Mouse (Mus musculus) adrenal gland, postnatal 14 days (tissue): ENCODE measurements around the gene Calcoco1. TPM values are rescaled to one million over a fixed set of nuclear protein-coding genes. Genes with fewer than 3 reads are reported as not detected.
A peak's percentile ranks its signal among the peaks of the same experiment; 100 is the strongest.

Experiments
- DNase-seq: peaks from one replicate; pipeline ENCODE4 v3.0.0; 2021; ENCODE audit warnings: mixed read lengths
- long read RNA-seq, 2 experiments: library from polyadenylated mRNA; stranded (forward); transcript quantifications; one replicate each; pipeline ENCODE4 v2.0.0; 2021
- total RNA-seq: library from RNA; stranded (reverse); gene quantifications from 2 replicates; pipeline ENCODE4 v1.2.3, GENCODE M21; 2021

The Calcoco1 gene
- 85.8 and 96.7 TPM in 2 replicates for total RNA-seq
- long read RNA-seq, experiment 1, transcript Calcoco1-204 (14 exons, 2,968 nt) = minor isoform, 7 of 89 reads
- long read RNA-seq, experiment 1, transcript Calcoco1-201 (15 exons, 2,824 nt) = major isoform, 57 of 89 reads
- long read RNA-seq, experiment 1, partial matches to known transcripts = 15 of 89 reads
- long read RNA-seq, experiment 1, other reads (novel, unspliced or antisense) = 10 of 89 reads
- long read RNA-seq, experiment 2, transcript Calcoco1-201 (15 exons, 2,824 nt) = major isoform, 17 of 27 reads
- long read RNA-seq, experiment 2, partial matches to known transcripts = 3 of 27 reads
- long read RNA-seq, experiment 2, other reads (novel, unspliced or antisense) = 4 of 27 reads

- peak; percentile 98 for DNase-seq
Observed at GRCm38 (mm10) chr15:102721980-102722475, at the start of gene Calcoco1. TSS of gene Calcoco1 (minus strand) at chr15:102722178.

- no peak for DNase-seq
Observed at GRCm38 (mm10) chr15:102770866-102771265, 48.9 kb upstream of the Calcoco1 start.

- no peak for DNase-seq
Observed at GRCm38 (mm10) chr15:102765207-102765606, 43.2 kb upstream of the Calcoco1 start.

- peak; percentile 83 for DNase-seq
Observed at GRCm38 (mm10) chr15:102761745-102762378, 39.9 kb upstream of the Calcoco1 start.

GRCm38 (mm10) chr15:102757686-102758085 is 35.7 kb upstream of the Calcoco1 start:
- DNase-seq = no peak

GRCm38 (mm10) chr15:102755053-102755452 is 33.1 kb upstream of the Calcoco1 start:
- DNase-seq = no peak

- no peak for DNase-seq
Observed at GRCm38 (mm10) chr15:102754361-102754760, 32.4 kb upstream of the Calcoco1 start.

- DNase-seq = peak; percentile 77
Observed at GRCm38 (mm10) chr15:102753170-102753569, 31.2 kb upstream of the Calcoco1 start.

GRCm38 (mm10) chr15:102752164-102752563 is 30.2 kb upstream of the Calcoco1 start:
- no peak for DNase-seq

GRCm38 (mm10) chr15:102750241-102750640 is 28.3 kb upstream of the Calcoco1 start:
- peak; percentile 27 for DNase-seq

- no peak for DNase-seq
Observed at GRCm38 (mm10) chr15:102749103-102749502, 27.1 kb upstream of the Calcoco1 start.

- DNase-seq = no peak
Observed at GRCm38 (mm10) chr15:102747853-102748252, 25.9 kb upstream of the Calcoco1 start.

GRCm38 (mm10) chr15:102747286-102747640 is 25.3 kb upstream of the Calcoco1 start:
- DNase-seq = no peak

- DNase-seq = peak; percentile 80
Observed at GRCm38 (mm10) chr15:102746488-102747285, 24.7 kb upstream of the Calcoco1 start.

- DNase-seq = no peak
Observed at GRCm38 (mm10) chr15:102746126-102746487, 24.1 kb upstream of the Calcoco1 start.

GRCm38 (mm10) chr15:102745387-102745786 is 23.4 kb upstream of the Calcoco1 start:
- DNase-seq = no peak

- DNase-seq = no peak
Observed at GRCm38 (mm10) chr15:102744831-102745230, 22.9 kb upstream of the Calcoco1 start.

- no peak for DNase-seq
Observed at GRCm38 (mm10) chr15:102744416-102744815, 22.4 kb upstream of the Calcoco1 start.

- no peak for DNase-seq
Observed at GRCm38 (mm10) chr15:102743996-102744395, 22.0 kb upstream of the Calcoco1 start.

- DNase-seq = no peak
Observed at GRCm38 (mm10) chr15:102743196-102743595, 21.2 kb upstream of the Calcoco1 start.

GRCm38 (mm10) chr15:102742589-102742988 is 20.6 kb upstream of the Calcoco1 start:
- peak; percentile 95 for DNase-seq

GRCm38 (mm10) chr15:102739520-102740297 is 17.7 kb upstream of the Calcoco1 start:
- DNase-seq = peak; percentile 70
